Mouse (Mus musculus) CH12.LX (cell line): ENCODE data around the gene Olfr243.
"Not testable (repeated sequence)": the region's sequence is repeated elsewhere in the genome, so short reads cannot be mapped to it uniquely, and the experiment has no call there.

ENCODE experiments used
- MAX ChIP-seq: IDR thresholded peaks from 2 replicates; pipeline ENCODE4 v1.6.1; 2011; ENCODE audit warnings: low read length, improper control_type of control experiment
- USF1 ChIP-seq: IDR thresholded peaks from 2 replicates; pipeline ENCODE4 v1.6.1; 2014; ENCODE audit warnings: low read depth, mild to moderate bottlenecking, inconsistent platforms, low read length, improper control_type of control experiment

GRCm38 (mm10) chr7:103767687-103768086, 53.2 kb downstream of the Olfr243 start:
- TF ChIP-seq MAX, USF1: not testable (repeated sequence)
